Mouse (Mus musculus) neural tube, embryonic 12.5 days (tissue): ENCODE measurements around the gene Arid3a. TPM values are rescaled to one million over a fixed set of nuclear protein-coding genes. Genes with fewer than 3 reads are reported as not detected.
A peak's percentile ranks its signal among the peaks of the same experiment; 100 is the strongest.
"Not testable (repeated sequence)": the region's sequence is repeated elsewhere in the genome, so short reads cannot be mapped to it uniquely, and the experiment has no call there.

Experiments
- ATAC-seq: fragments of 200-750 bp; cut with Nextera tagmentation; 2 replicates; pipeline ENCODE4 v1.8.0; 2017; ENCODE audit warnings: low read depth, mild to moderate bottlenecking, moderate TSS enrichment, moderate library complexity; ENCODE audit not compliant: low FRiP score
- H3K27ac ChIP-seq: fragments of 300-500 bp; sonication (generic); 2 replicates; pipeline ENCODE4 v1.5.1; 2016
- H3K27me3 ChIP-seq: fragments of 300-500 bp; sonication (generic); replicated peaks from 2 replicates; pipeline ENCODE4 v1.6.1; 2016; ENCODE audit warnings: mild to moderate bottlenecking
- H3K36me3 ChIP-seq: fragments of 300-500 bp; sonication (generic); 2 replicates; pipeline ENCODE4 v1.6.1; 2016; ENCODE audit warnings: mild to moderate bottlenecking
- H3K4me1 ChIP-seq: fragments of 300-500 bp; sonication (generic); 2 replicates; pipeline ENCODE4 v1.6.1; 2016
- H3K4me2 ChIP-seq: fragments of 300-500 bp; sonication (generic); replicated peaks from 2 replicates; pipeline ENCODE4 v1.6.1; 2016; ENCODE audit warnings: mild to moderate bottlenecking
- H3K4me3 ChIP-seq: fragments of 300-500 bp; sonication (generic); 2 replicates; pipeline ENCODE4 v1.5.1; 2016
- H3K9ac ChIP-seq: fragments of 300-500 bp; sonication (generic); 2 replicates; pipeline ENCODE4 v1.6.1; 2016; ENCODE audit warnings: mild to moderate bottlenecking
- H3K9me3 ChIP-seq: fragments of 300-500 bp; sonication (generic); 2 replicates; pipeline ENCODE4 v1.6.1; 2016; ENCODE audit warnings: mild to moderate bottlenecking
- WGBS: fragments of 180-500 bp; shearing (Covaris S2); methylation state at CpG from one replicate; pipeline ENCODE4 v1.1.7; 2016; 5-methylcytosine and 5-hydroxymethylcytosine counted together
- polyA plus RNA-seq: library from polyadenylated mRNA; unstranded; fragments of >200 nt; fragmentation: Nextera tagmentation; extraction: Ambion mirVana; gene quantifications from 2 replicates; pipeline ENCODE4 v1.2.1, GENCODE M21; 2016

Gene Arid3a
- 4.9 and 7.7 TPM in 2 replicates for polyA plus RNA-seq

DNA sequence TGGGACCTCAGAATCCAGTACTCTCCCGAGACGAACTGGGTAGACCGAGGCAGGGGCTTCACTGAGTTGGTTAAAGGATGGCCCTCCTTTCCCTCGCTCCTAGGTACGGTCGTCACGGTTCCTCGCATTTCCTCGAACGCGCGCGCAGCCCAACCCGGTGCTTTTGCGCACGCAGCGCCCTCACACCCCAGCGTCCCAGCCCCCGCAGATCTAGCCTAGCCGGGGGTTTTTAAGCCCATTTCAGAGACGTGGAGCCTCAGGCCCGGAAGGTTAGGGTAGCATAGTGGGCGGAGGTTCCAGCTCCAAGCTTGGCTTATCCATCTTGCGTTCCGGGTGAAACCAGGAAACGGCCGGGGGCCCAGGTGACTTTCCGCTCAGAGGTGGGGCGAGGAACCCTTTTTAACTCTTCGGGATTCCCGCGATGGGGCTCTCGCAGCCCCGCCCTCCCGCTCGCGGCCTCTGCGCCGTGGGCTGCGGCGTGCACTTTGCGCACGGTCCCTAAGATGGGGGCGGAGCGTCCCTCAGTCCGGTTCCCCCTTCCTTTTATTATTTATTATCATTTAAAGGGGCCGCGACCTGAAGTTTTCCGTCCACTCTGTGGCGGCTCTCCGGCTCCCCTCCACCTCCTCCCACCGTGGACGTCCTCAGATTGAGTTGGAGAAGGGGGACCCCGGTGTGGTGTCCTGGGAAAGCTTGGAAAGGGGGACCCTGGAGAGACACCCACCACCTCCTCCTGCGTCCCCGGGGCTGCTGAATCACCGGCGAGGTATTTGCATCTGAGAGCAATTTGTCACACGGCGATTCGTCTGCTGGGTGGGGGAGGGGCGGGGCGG, at the start of gene Arid3a:
Arid3a (plus strand) TSS at position 553 of the 833 bp plus-strand sequence.
- Histone ChIP-seq H3K4me3 (peak within 1 kb of the TSS; percentile 97), H3K9ac (peak within 1 kb of the TSS; percentile 94), H3K4me2 (peak within 1 kb of the TSS; percentile 93), H3K27me3 (peaks cover 20% of the 10 kb centered on the region), H3K27ac (peak within 1 kb of the TSS; percentile 85), H3K4me1 (peaks cover 39% of the 10 kb centered on the region), H3K36me3 (peaks cover 13% of the 10 kb centered on the region), H3K9me3 (no peaks in the 10 kb centered on the region)
- ATAC-seq = peak; percentile 73
- under 1% methylated on average over 63 of the region's 63 CpGs for WGBS

GRCm38 (mm10) chr10:79877174-79877573, 49.7 kb upstream of the Arid3a start:
- Histone ChIP-seq H3K27ac (no peak overlapping the region), H3K4me1 (peaks cover 31% of the 10 kb centered on the region), H3K4me2 (no peak overlapping the region), H3K4me3 (no peak overlapping the region), H3K9me3 (no peaks in the 10 kb centered on the region), H3K27me3 (peaks cover 14% of the 10 kb centered on the region), H3K36me3 (no peaks in the 10 kb centered on the region), H3K9ac (no peak overlapping the region)
- no peak for ATAC-seq
- WGBS = 54% methylated on average over 1 of the region's 1 CpGs

DNA sequence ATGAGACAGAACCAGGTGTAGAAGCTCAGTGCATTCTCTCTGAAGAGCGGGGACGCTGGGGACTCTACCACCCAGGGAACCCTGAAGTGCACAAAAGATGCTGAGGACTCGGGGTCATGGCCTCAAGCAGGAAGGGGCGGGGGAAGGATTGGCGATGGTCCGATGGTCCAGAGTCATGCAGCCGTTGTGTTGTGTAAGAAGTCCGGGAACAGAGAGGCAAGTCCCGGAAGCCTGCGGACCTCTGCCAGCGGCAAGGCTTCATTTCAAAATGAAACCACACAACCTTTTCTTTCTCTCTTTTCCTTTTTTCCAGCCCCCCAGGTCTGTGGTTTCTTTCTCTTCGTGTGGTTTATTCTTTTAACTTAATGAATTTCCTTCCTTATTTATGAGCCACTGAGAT, 49.1 kb upstream of the Arid3a start:
- H3K4me3 ChIP-seq = no peak overlapping the region
- H3K36me3 ChIP-seq = no peaks in the 10 kb centered on the region
- H3K27me3 ChIP-seq = peaks cover 20% of the 10 kb centered on the region
- WGBS = 47% methylated on average over 12 of the region's 12 CpGs
- H3K4me2 ChIP-seq = no peak overlapping the region
- H3K9ac ChIP-seq = no peak overlapping the region
- H3K9me3 ChIP-seq = no peaks in the 10 kb centered on the region
- H3K27ac ChIP-seq = no peak overlapping the region
- H3K4me1 ChIP-seq = peaks cover 29% of the 10 kb centered on the region
- ATAC-seq = no peak

DNA sequence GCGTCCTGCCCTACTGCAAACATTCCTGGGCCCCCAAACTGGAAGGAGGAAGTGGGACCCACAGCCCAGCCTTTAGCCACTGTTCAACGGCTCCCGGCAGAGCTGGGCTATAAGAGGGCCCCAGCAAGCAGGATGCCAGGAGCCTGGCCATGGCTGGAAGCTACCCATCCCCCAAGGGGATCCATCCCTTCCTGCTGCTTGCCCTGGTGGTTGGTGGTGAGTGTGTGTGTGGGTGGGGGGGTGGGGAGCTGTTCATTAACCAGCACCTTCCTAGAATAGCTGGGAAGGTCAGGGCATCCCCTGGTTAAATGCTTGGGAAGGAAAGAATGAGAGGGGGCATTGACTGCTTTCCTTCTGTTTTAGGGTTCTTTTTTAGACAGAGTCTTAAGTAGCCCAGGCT, 47.3 kb upstream of the Arid3a start:
- no peaks in the 10 kb centered on the region for H3K36me3 ChIP-seq
- H3K4me3 ChIP-seq = no peak overlapping the region
- H3K27ac ChIP-seq = no peak overlapping the region
- 40% methylated on average over 3 of the region's 3 CpGs for WGBS
- no peak overlapping the region for H3K9ac ChIP-seq
- H3K4me2 ChIP-seq = no peak overlapping the region
- peaks cover 23% of the 10 kb centered on the region for H3K4me1 ChIP-seq
- H3K27me3 ChIP-seq = peaks cover 26% of the 10 kb centered on the region
- H3K9me3 ChIP-seq = no peaks in the 10 kb centered on the region
- no peak for ATAC-seq

- WGBS = 18% methylated on average over 9 of the region's 9 CpGs
- H3K27ac ChIP-seq = no peak overlapping the region
Observed at GRCm38 (mm10) chr10:79880721-79881120, 46.1 kb upstream of the Arid3a start.

DNA sequence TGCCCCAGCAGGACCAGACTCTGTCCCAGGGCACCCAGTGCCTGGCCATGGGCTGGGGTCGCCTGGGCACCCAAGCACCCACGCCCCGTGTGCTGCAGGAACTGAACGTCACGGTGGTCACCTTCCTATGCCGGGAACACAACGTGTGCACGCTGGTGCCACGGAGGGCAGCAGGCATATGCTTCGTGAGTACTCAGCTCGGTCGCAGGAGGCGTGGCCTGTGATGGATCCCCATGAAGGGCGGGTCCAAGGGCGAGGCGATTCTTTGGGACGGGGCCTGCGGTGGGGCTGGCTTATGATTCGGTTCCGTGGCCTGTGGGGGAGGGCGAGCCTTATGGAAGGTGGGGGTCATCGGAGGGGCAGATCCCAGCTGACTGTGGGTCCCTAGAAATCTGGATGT, 44.9 kb upstream of the Arid3a start:
- no peak for ATAC-seq
- no peak overlapping the region; the same call in 1 of the 2 replicates for H3K9ac ChIP-seq
- H3K36me3 ChIP-seq = no peaks in the 10 kb centered on the region
- peaks cover 26% of the 10 kb centered on the region for H3K27me3 ChIP-seq
- H3K4me2 ChIP-seq = peak overlapping the region; percentile 49
- peaks cover 13% of the 10 kb centered on the region for H3K4me1 ChIP-seq
- H3K4me3 ChIP-seq = peak overlapping the region; percentile 7; the same call in 1 of the 2 replicates
- H3K9me3 ChIP-seq = no peaks in the 10 kb centered on the region
- H3K27ac ChIP-seq = no peak overlapping the region
- WGBS = 6% methylated on average over 22 of the region's 22 CpGs

More at GRCm38 (mm10) chr10:79880721-79881120, 46.1 kb upstream of the Arid3a start:
- Histone ChIP-seq H3K4me1 (peaks cover 14% of the 10 kb centered on the region), H3K36me3 (no peaks in the 10 kb centered on the region), H3K4me2 (no peak overlapping the region), H3K9ac (no peak overlapping the region), H3K9me3 (no peaks in the 10 kb centered on the region), H3K27me3 (peaks cover 26% of the 10 kb centered on the region), H3K4me3 (no peak overlapping the region)
- ATAC-seq = no peak

DNA sequence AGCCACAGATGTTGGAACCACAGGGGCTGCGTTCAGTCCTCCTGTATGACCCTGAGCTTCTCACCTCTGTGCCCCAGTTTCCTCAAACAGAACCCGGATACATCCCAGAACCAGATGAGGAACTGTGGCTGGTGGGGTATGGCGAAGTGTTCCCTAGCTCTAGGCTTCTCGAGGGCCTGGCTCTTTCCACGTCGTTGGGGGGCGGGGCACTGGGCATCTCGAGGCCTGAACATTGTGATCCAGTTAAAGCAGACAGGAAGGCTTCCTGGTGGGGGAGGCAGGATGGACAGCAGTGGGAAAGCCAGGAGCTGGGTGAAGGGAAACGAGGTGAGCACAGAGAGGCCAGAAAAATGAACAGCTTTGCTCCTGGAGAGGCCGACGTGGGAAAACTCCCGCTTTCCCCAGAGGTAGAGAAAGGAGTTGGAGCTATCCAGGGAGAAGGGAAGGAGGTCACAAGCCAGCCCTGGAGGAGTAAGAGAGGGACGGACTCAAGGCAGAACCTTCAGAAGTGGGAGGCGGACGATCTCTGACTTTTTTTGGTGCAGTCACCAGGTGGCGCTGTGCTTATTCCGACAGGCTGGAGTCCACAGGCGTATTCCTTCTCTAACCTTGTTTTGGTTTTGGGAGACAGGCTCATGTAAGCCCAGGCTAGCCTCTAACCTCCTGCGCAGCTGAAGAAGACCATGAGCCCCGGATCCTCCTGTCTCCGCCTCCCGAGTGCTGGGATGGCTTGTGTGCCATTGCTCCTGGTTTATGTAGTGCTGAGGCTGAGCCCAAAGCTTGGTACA, 43.4 kb upstream of the Arid3a start:
- Histone ChIP-seq H3K27ac (no peak overlapping the region), H3K4me1 (peaks cover 9% of the 10 kb centered on the region), H3K9me3 (no peaks in the 10 kb centered on the region), H3K4me3 (no peak overlapping the region), H3K27me3 (peaks cover 26% of the 10 kb centered on the region), H3K4me2 (0 out of 2 replicates have a peak overlapping the region, but pooled peaks have one; percentile 6), H3K9ac (peak overlapping the region; percentile 14; the same call in 1 of the 2 replicates), H3K36me3 (no peaks in the 10 kb centered on the region)
- whole genome bisulfite sequencing = 14% methylated on average over 22 of the region's 22 CpGs
- ATAC-seq = peak; percentile 42; the same call in 1 of the 2 replicates

DNA sequence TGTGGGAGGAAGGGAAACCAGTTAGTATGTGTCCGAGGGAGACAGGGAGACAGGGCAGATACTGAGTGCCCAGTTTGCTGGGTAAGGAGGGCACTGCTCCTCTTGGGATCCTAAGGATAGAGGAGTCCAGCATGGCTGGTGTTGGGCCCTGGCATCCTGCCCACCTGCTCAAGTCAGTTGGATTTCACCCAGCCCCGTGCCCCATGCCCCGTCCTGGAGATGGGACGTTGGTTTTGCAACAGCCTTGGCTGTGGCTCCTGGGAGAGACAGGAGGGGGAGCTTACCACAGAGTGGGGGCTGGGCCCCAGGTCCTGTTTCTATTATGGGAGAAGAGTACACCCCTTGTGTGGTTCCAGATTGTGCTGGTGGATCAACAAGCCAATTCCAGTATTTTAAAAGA, 42.4 kb upstream of the Arid3a start:
- peaks cover 9% of the 10 kb centered on the region for H3K4me1 ChIP-seq
- H3K27ac ChIP-seq = no peak overlapping the region
- no peak overlapping the region for H3K9ac ChIP-seq
- 82% methylated on average over 4 of the region's 4 CpGs for WGBS
- H3K36me3 ChIP-seq = no peaks in the 10 kb centered on the region
- H3K4me3 ChIP-seq = no peak overlapping the region
- H3K27me3 ChIP-seq = peaks cover 25% of the 10 kb centered on the region
- H3K4me2 ChIP-seq = no peak overlapping the region
- H3K9me3 ChIP-seq = no peaks in the 10 kb centered on the region
- ATAC-seq = no peak

- H3K27ac ChIP-seq, ATAC-seq, H3K36me3 ChIP-seq, H3K4me3 ChIP-seq, H3K9me3 ChIP-seq, H3K4me2 ChIP-seq, H3K4me1 ChIP-seq, H3K9ac ChIP-seq: not testable (repeated sequence)
- WGBS = 82% methylated on average over 3 of the region's 3 CpGs
- peaks cover 22% of the 10 kb centered on the region for H3K27me3 ChIP-seq
Observed at GRCm38 (mm10) chr10:79884938-79885337, 41.9 kb upstream of the Arid3a start.

DNA sequence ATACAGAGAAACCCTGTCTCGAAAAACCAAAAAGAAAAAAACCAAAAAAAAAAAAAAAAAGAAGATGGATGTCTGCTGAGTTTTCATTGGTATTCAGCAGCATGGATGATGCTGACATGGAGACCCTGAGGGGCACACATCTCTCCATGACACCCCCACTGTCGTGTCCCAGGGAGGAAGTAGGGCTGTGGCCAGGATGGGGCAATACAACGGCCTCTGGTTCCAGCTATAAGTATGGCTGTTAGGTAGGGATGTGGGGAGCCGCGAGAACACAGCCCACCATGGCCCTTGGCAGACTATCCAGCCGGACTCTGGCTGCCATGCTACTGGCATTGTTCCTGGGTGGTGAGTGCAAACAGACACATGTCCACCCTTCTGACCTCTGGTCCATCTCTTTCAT, 40.8 kb upstream of the Arid3a start, which contains the start of gene Elane:
Elane (plus strand) TSS at position 194 of the 400 bp plus-strand sequence.
- no peaks in the 10 kb centered on the region for H3K36me3 ChIP-seq
- no peaks in the 10 kb centered on the region for H3K9me3 ChIP-seq
- H3K9ac ChIP-seq = no peak within 1 kb of the TSS
- H3K4me1 ChIP-seq = peaks cover 9% of the 10 kb centered on the region
- no peak within 1 kb of the TSS for H3K4me3 ChIP-seq
- no peak within 1 kb of the TSS for H3K27ac ChIP-seq
- WGBS = 84% methylated on average over 6 of the region's 6 CpGs
- no peak for ATAC-seq
- H3K27me3 ChIP-seq = peaks cover 14% of the 10 kb centered on the region
- H3K4me2 ChIP-seq = no peak within 1 kb of the TSS

- Histone ChIP-seq H3K9ac (no peak overlapping the region), H3K4me1 (peaks cover 9% of the 10 kb centered on the region), H3K4me2 (no peak overlapping the region), H3K27ac (no peak overlapping the region), H3K4me3 (no peak overlapping the region), H3K27me3 (peaks cover 13% of the 10 kb centered on the region), H3K36me3 (no peaks in the 10 kb centered on the region), H3K9me3 (no peaks in the 10 kb centered on the region)
- 79% methylated on average over 8 of the region's 8 CpGs for WGBS
- ATAC-seq = no peak
Observed at GRCm38 (mm10) chr10:79886611-79887010, 40.2 kb upstream of the Arid3a start.

GRCm38 (mm10) chr10:79889386-79889785, 37.5 kb upstream of the Arid3a start:
- WGBS = 82% methylated on average over 2 of the region's 2 CpGs
- no peak for ATAC-seq
- no peak overlapping the region for H3K4me2 ChIP-seq

More at GRCm38 (mm10) chr10:79889386-79889785, 37.5 kb upstream of the Arid3a start:
- Histone ChIP-seq H3K9me3 (no peaks in the 10 kb centered on the region), H3K36me3 (peaks cover 4% of the 10 kb centered on the region; the same call in 1 of the 2 replicates), H3K9ac (no peak overlapping the region), H3K4me1 (no peaks in the 10 kb centered on the region), H3K4me3 (no peak overlapping the region), H3K27ac (no peak overlapping the region), H3K27me3 (peaks cover 3% of the 10 kb centered on the region; the same call in 1 of the 2 replicates)
